Mouse (Mus musculus): Measurements from ENCODE around the gene Egfem1.
A peak's percentile ranks its signal among the peaks of the same experiment; 100 is the strongest.

Gene Egfem1

GRCm38 (mm10) chr3:29578055-29578860 is 496.4 kb downstream of the Egfem1 start:
- DNase-seq (ENCODE audit: low spot score) = no peak

GRCm38 (mm10) chr3:29582749-29583148 is 500.9 kb downstream of the Egfem1 start:
- no peak for DNase-seq (ENCODE audit: low spot score)

GRCm38 (mm10) chr3:29602140-29602539 is 520.3 kb downstream of the Egfem1 start:
- DNase-seq (ENCODE audit: low spot score) = peak; percentile 49

- DNase-seq (ENCODE audit: low spot score) = peak; percentile 17
Observed at GRCm38 (mm10) chr3:29608713-29609112, 526.9 kb downstream of the Egfem1 start.

GRCm38 (mm10) chr3:29609174-29609573 is 527.4 kb downstream of the Egfem1 start:
- DNase-seq (ENCODE audit: low spot score) = no peak

- no peak for DNase-seq (ENCODE audit: low spot score)
Observed at GRCm38 (mm10) chr3:29619586-29619985, 537.8 kb downstream of the Egfem1 start.

GRCm38 (mm10) chr3:29639819-29640218 is 558.0 kb downstream of the Egfem1 start:
- no peak for DNase-seq (ENCODE audit: low spot score)

GRCm38 (mm10) chr3:29666796-29667195 is 585.0 kb downstream of the Egfem1 start:
- DNase-seq (ENCODE audit: low spot score) = no peak

- DNase-seq (ENCODE audit: low spot score) = no peak
Observed at GRCm38 (mm10) chr3:29689367-29690285, 607.8 kb downstream of the Egfem1 start.

- peak; percentile 86 for DNase-seq (ENCODE audit: low spot score)
Observed at GRCm38 (mm10) chr3:29701126-29701525, 619.3 kb downstream of the Egfem1 start.

GRCm38 (mm10) chr3:29706816-29707215 is 625.0 kb downstream of the Egfem1 start:
- no peak for DNase-seq (ENCODE audit: low spot score)

GRCm38 (mm10) chr3:29707467-29707866 is 625.6 kb downstream of the Egfem1 start:
- DNase-seq (ENCODE audit: low spot score) = no peak

- peak; percentile 85 for DNase-seq (ENCODE audit: low spot score)
Observed at GRCm38 (mm10) chr3:29726376-29726967, 644.6 kb downstream of the Egfem1 start.

- DNase-seq (ENCODE audit: low spot score) = peak; percentile 77
Observed at GRCm38 (mm10) chr3:29730062-29730760, 648.4 kb downstream of the Egfem1 start.

- no peak for DNase-seq (ENCODE audit: low spot score)
Observed at GRCm38 (mm10) chr3:29731509-29731908, 649.7 kb downstream of the Egfem1 start.

- no peak for DNase-seq (ENCODE audit: low spot score)
Observed at GRCm38 (mm10) chr3:29732626-29733025, 650.8 kb downstream of the Egfem1 start.

- no peak for DNase-seq (ENCODE audit: low spot score)
Observed at GRCm38 (mm10) chr3:29734251-29734650, 652.4 kb downstream of the Egfem1 start.

GRCm38 (mm10) chr3:29739292-29739691 is 657.5 kb downstream of the Egfem1 start:
- peak; percentile 75 for DNase-seq (ENCODE audit: low spot score)

Measured in retina, embryonic 14.5 days (tissue).